36 mouse cellular contexts compared by ENCODE assay signal in genomic region chr17:35547465-35547864, GRCm38 (mm10). TPM values are rescaled to one million over a fixed set of nuclear protein-coding genes. Genes with fewer than 3 reads are reported as not detected.
A peak's percentile ranks its signal among the peaks of the same experiment; 100 is the strongest.
DNase-seq lines count a peak whose midpoint lies in the region; ATAC-seq and TF ChIP-seq lines count a peak whose summit lies in the region.
"Had no signal": no experiment of that assay in that cellular context is flagged by ENCODE, and none has a peak within 500 bp of the region (broad histone marks: within the 10 kb centered on the region; RNA-seq: fewer than 3 reads in every experiment).

No protein-coding gene starts in this region.

- H3K27ac ChIP-seq in heart, embryonic 10.5 days = peak overlapping the region; percentile 90; the same call in 1 of the 2 replicates
- H3K27ac ChIP-seq in liver, postnatal 0 days (ENCODE audit: low read depth) = no peak overlapping the region
- peak overlapping the region; percentile 0; the same call in 1 of the 2 replicates for H3K27ac ChIP-seq in ES-E14 (ENCODE audit: insufficient read depth, low read depth, low read length, poor library complexity, severe bottlenecking)
- H3K27ac ChIP-seq in stomach, postnatal 0 days (replicated peaks) = no peak overlapping the region
- H3K27ac ChIP-seq in forebrain, embryonic 12.5 days = no peak overlapping the region
- H3K27ac ChIP-seq: embryonic facial prominence, embryonic 12.5 days; gastrocnemius, adult 2 months; heart, adult 2 months; hindbrain, embryonic 13.5 days; liver, embryonic 13.5 days; midbrain, embryonic 10.5 days; neural tube, embryonic 13.5 days had no signal

- H3K36me3 ChIP-seq in heart, embryonic 10.5 days = no peaks in the 10 kb centered on the region
- H3K36me3 ChIP-seq in liver, postnatal 0 days (replicated peaks; ENCODE audit: insufficient read depth, low read length) = no peaks in the 10 kb centered on the region
- H3K36me3 ChIP-seq in ES-E14 (ENCODE audit: control insufficient read depth, insufficient read depth, low read length, poor library complexity, severe bottlenecking) = no peaks in the 10 kb centered on the region
- H3K36me3 ChIP-seq in stomach, postnatal 0 days (ENCODE audit: control insufficient read depth, insufficient read depth, low read length) = no peaks in the 10 kb centered on the region
- H3K36me3 ChIP-seq in forebrain, embryonic 12.5 days (replicated peaks) = no peaks in the 10 kb centered on the region
- H3K36me3 ChIP-seq: embryonic facial prominence, embryonic 12.5 days; hindbrain, embryonic 13.5 days; liver, embryonic 13.5 days; midbrain, embryonic 10.5 days; neural tube, embryonic 13.5 days had no signal

- TF ChIP-seq CTCF in liver, postnatal 0 days (IDR thresholded peaks at IDR 0.05; ENCODE audit: low read depth) = 0 out of 2 replicates have a peak, but pooled peaks have one; percentile 9
- TF ChIP-seq CTCF in stomach, postnatal 0 days (IDR thresholded peaks at IDR 0.05; ENCODE audit: low read depth) = 0 out of 2 replicates have a peak, but pooled peaks have one; percentile 10

- no peak for TF ChIP-seq EP300 in liver, postnatal 0 days (IDR thresholded peaks at IDR 0.05; ENCODE audit: low read depth)
- no peak for TF ChIP-seq EP300 in stomach, postnatal 0 days (optimal IDR thresholded peaks at IDR 0.05)

- H3K4me1 ChIP-seq in heart, embryonic 10.5 days = peaks cover 51% of the 10 kb centered on the region
- 0 out of 2 replicates have a peak, but pooled peaks cover 2% of the 10 kb centered on the region for H3K4me1 ChIP-seq in liver, postnatal 0 days (ENCODE audit: insufficient read depth)
- H3K4me1 ChIP-seq in ES-E14 (ENCODE audit: control insufficient read depth in 2 of 2, insufficient read depth in 2 of 2, low read length in 2 of 2, poor library complexity in 1 of 2) = peaks cover 8 to 32% of the 10 kb centered on the region in 2 experiments; a peak in 3 of 4 replicates
- H3K4me1 ChIP-seq in stomach, postnatal 0 days (replicated peaks; ENCODE audit: control insufficient read depth, insufficient read depth) = no peaks in the 10 kb centered on the region
- H3K4me1 ChIP-seq in forebrain, embryonic 12.5 days = peaks cover 17% of the 10 kb centered on the region
- H3K4me1 ChIP-seq: liver, embryonic 13.5 days had no signal

- in situ Hi-C loops in ES-E14 (cut with MboI; ENCODE audit: low sequenced_read_pairs in 2 of 2, unreplicated experiment in 2 of 2) = no loop called here

- no peaks in the 10 kb centered on the region for H3K27me3 ChIP-seq in heart, embryonic 10.5 days (ENCODE audit: insufficient read depth, poor library complexity, severe bottlenecking)
- no peaks in the 10 kb centered on the region for H3K27me3 ChIP-seq in liver, postnatal 0 days (ENCODE audit: insufficient read depth, low read length)
- H3K27me3 ChIP-seq in stomach, postnatal 0 days (ENCODE audit: control insufficient read depth, insufficient read depth, low read length) = no peaks in the 10 kb centered on the region
- no peaks in the 10 kb centered on the region for H3K27me3 ChIP-seq in forebrain, embryonic 12.5 days
- H3K27me3 ChIP-seq: embryonic facial prominence, embryonic 12.5 days; hindbrain, embryonic 13.5 days; liver, embryonic 13.5 days; neural tube, embryonic 13.5 days had no signal

- H3K9ac ChIP-seq in liver, postnatal 0 days (replicated peaks) = no peak overlapping the region
- peak overlapping the region; percentile 23; the same call in 1 of the 2 replicates for H3K9ac ChIP-seq in ES-E14 (ENCODE audit: insufficient read depth, low read depth, low read length, poor library complexity, severe bottlenecking)
- H3K9ac ChIP-seq in stomach, postnatal 0 days (ENCODE audit: low read length) = no peak overlapping the region
- no peak overlapping the region for H3K9ac ChIP-seq in forebrain, embryonic 12.5 days
- H3K9ac ChIP-seq: embryonic facial prominence, embryonic 12.5 days; hindbrain, embryonic 13.5 days; liver, embryonic 13.5 days; lung, embryonic 14.5 days; neural tube, embryonic 13.5 days had no signal

- H3K4me3 ChIP-seq in heart, embryonic 10.5 days = no peak overlapping the region
- H3K4me3 ChIP-seq in liver, postnatal 0 days (ENCODE audit: low read depth, low read length) = no peak overlapping the region
- H3K4me3 ChIP-seq in ES-E14 (ENCODE audit: insufficient read depth in 1 of 2, low read depth in 1 of 2, low read length in 2 of 2, poor library complexity in 1 of 2, severe bottlenecking in 1 of 2) = peak overlapping the region in 1 of 2 experiments; percentile 18; a peak in 1 of 4 replicates
- no peak overlapping the region for H3K4me3 ChIP-seq in stomach, postnatal 0 days (ENCODE audit: low read depth, low read length)
- H3K4me3 ChIP-seq in forebrain, embryonic 12.5 days (replicated peaks) = no peak overlapping the region
- H3K4me3 ChIP-seq: embryonic facial prominence, embryonic 12.5 days; gastrocnemius, adult 2 months; heart, adult 2 months; hindbrain, embryonic 13.5 days; liver, embryonic 13.5 days; midbrain, embryonic 10.5 days; myocyte; neural tube, embryonic 13.5 days had no signal

- no peak for DNase-seq in heart, embryonic 10.5 days (ENCODE audit: low spot score)
- DNase-seq in heart, adult 8-10 months (ENCODE audit: low spot score) = no peak
- no peak for DNase-seq in liver, postnatal 0 days
- DNase-seq in liver (no peak), ES-E14 (ENCODE audit: low read depth, low spot score) (no peak)
- DNase-seq in stomach, postnatal 0 days (ENCODE audit: low spot score) = no peak
- DNase-seq in left cerebral cortex, adult 11 months (ENCODE audit: low spot score) = no peak
- DNase-seq: adrenal gland, postnatal 14 days; embryo, embryonic 11 days; gastrocnemius, adult 2 months; gastrocnemius, postnatal 36 days; heart, adult 2 months; heart, postnatal 14 days; kidney, adult 11 months; kidney, postnatal 25 days; left cerebral cortex, postnatal 4 days; liver, embryonic 13.5 days; lung, embryonic 14.5 days; lung, postnatal 14 days; right cerebral cortex, adult 18-20 months; spleen, adult 18-20 months; thymus, adult 18-20 months; thymus, postnatal 25 days had no signal

- WGBS in heart, embryonic 10.5 days = 68% methylated on average over 2 of the region's 2 CpGs
- 67% methylated on average over 2 of the region's 2 CpGs for WGBS in liver, postnatal 0 days (ENCODE audit: insufficient replicate concordance)
- 67% methylated on average over 1 of the region's 2 CpGs for WGBS in stomach, postnatal 0 days
- WGBS in forebrain, embryonic 12.5 days = 42% methylated on average over 2 of the region's 2 CpGs

- no peak overlapping the region for H3K4me2 ChIP-seq in liver, postnatal 0 days (ENCODE audit: low read depth, low read length)
- no peak overlapping the region for H3K4me2 ChIP-seq in stomach, postnatal 0 days (replicated peaks; ENCODE audit: low read depth)
- H3K4me2 ChIP-seq in forebrain, embryonic 12.5 days = no peak overlapping the region
- H3K4me2 ChIP-seq: embryonic facial prominence, embryonic 12.5 days; hindbrain, embryonic 13.5 days; liver, embryonic 13.5 days; lung, embryonic 14.5 days; neural tube, embryonic 13.5 days had no signal

- ATAC-seq in liver, postnatal 0 days = no peak
- ATAC-seq in stomach, postnatal 0 days (ENCODE audit: low FRiP score, low TSS enrichment) = no peak
- no peak for ATAC-seq in forebrain, embryonic 12.5 days (ENCODE audit: low FRiP score)
- ATAC-seq: forebrain, embryonic 16.5 days; midbrain, embryonic 16.5 days had no signal

- H3K9me3 ChIP-seq in heart, embryonic 10.5 days = no peaks in the 10 kb centered on the region
- no peaks in the 10 kb centered on the region for H3K9me3 ChIP-seq in liver, postnatal 0 days (ENCODE audit: low read length)
- H3K9me3 ChIP-seq in ES-E14 (ENCODE audit: control insufficient read depth, insufficient read depth, low read depth, low read length) = no peaks in the 10 kb centered on the region
- H3K9me3 ChIP-seq in stomach, postnatal 0 days (ENCODE audit: control insufficient read depth, low read length) = no peaks in the 10 kb centered on the region
- H3K9me3 ChIP-seq in forebrain, embryonic 12.5 days = no peaks in the 10 kb centered on the region
- H3K9me3 ChIP-seq: embryonic facial prominence, embryonic 12.5 days; hindbrain, embryonic 13.5 days; liver, embryonic 13.5 days; midbrain, embryonic 10.5 days; neural tube, embryonic 13.5 days had no signal

RNA-seq across cellular contexts. Expression of gene Cdsn, which starts 4.5 kb away (rescaled TPM):
- polyA plus RNA-seq in heart, embryonic 10.5 days (2016; fragmentation: Nextera tagmentation; extraction: Ambion mirVana) = 0.20 and 0.63 TPM in 2 replicates
- total RNA-seq in heart, adult 8-10 months (2022) = under 1 TPM; 0.14 to 0.37 (median 0.27) TPM
- polyA plus RNA-seq in liver, postnatal 0 days (2015; fragmentation: Nextera tagmentation; extraction: Ambion mirVana) = not detected in 2 replicates
- 1.1 and 1.2 TPM in 2 replicates for total RNA-seq in ES-E14 (2012; rRNA removed)
- polyA plus RNA-seq in stomach, postnatal 0 days (2015; fragmentation: Nextera tagmentation; extraction: Ambion mirVana) = 106 and 139 TPM in 2 replicates
- polyA plus RNA-seq in forebrain, embryonic 12.5 days (2016; fragmentation: Nextera tagmentation; extraction: Ambion mirVana) = not detected in 2 replicates
- total RNA-seq: gastrocnemius, adult 2 months; gastrocnemius, postnatal 36 days; megakaryocyte progenitor cell, adult 5-6 weeks had no signal
- polyA plus RNA-seq: forebrain, embryonic 16.5 days; kidney, embryonic 14.5 days; liver, embryonic 13.5 days; neural tube, embryonic 13.5 days had no signal

RNA-seq across cellular contexts. Expression of gene Psors1c2, which starts 14.5 kb away (rescaled TPM):
- 0.81 and 1.1 TPM in 2 replicates for polyA plus RNA-seq in heart, embryonic 10.5 days (2016; fragmentation: Nextera tagmentation; extraction: Ambion mirVana)
- total RNA-seq in heart, adult 8-10 months (2022) = not detected
- polyA plus RNA-seq in liver, postnatal 0 days (2015; fragmentation: Nextera tagmentation; extraction: Ambion mirVana) = 0.13 TPM in 1 of 2 replicates, not detected in the other
- 4.3 and 8.9 TPM in 2 replicates for total RNA-seq in ES-E14 (2012; rRNA removed)
- 66.1 and 66.8 TPM in 2 replicates for polyA plus RNA-seq in stomach, postnatal 0 days (2015; fragmentation: Nextera tagmentation; extraction: Ambion mirVana)
- polyA plus RNA-seq in forebrain, embryonic 12.5 days (2016; fragmentation: Nextera tagmentation; extraction: Ambion mirVana) = 1.1 and 1.5 TPM in 2 replicates
- total RNA-seq: adrenal gland, postnatal 14 days; gastrocnemius, adult 2 months; gastrocnemius, postnatal 36 days; heart, adult 2 months; heart, postnatal 14 days; megakaryocyte progenitor cell, adult 5-6 weeks had no signal
- polyA plus RNA-seq: heart, adult 2 months had no signal

RNA-seq across cellular contexts. Expression of gene 2300002M23Rik, which starts 19.8 kb away (rescaled TPM):
- not detected in 2 replicates for polyA plus RNA-seq in heart, embryonic 10.5 days (2016; fragmentation: Nextera tagmentation; extraction: Ambion mirVana)
- total RNA-seq in heart, adult 8-10 months (2022) = not detected
- not detected in 2 replicates for polyA plus RNA-seq in liver, postnatal 0 days (2015; fragmentation: Nextera tagmentation; extraction: Ambion mirVana)
- total RNA-seq in ES-E14 (2012; rRNA removed) = 0.22 and 0.42 TPM in 2 replicates
- 234 and 311 TPM in 2 replicates for polyA plus RNA-seq in stomach, postnatal 0 days (2015; fragmentation: Nextera tagmentation; extraction: Ambion mirVana)
- polyA plus RNA-seq in forebrain, embryonic 12.5 days (2016; fragmentation: Nextera tagmentation; extraction: Ambion mirVana) = not detected in 2 replicates
- total RNA-seq: adrenal gland, postnatal 14 days; gastrocnemius, adult 2 months; gastrocnemius, postnatal 36 days; heart, adult 2 months; heart, postnatal 14 days; layer of hippocampus, adult 18-20 months; layer of hippocampus, postnatal 25 days; left cerebral cortex, postnatal 4 days; megakaryocyte progenitor cell, adult 5-6 weeks had no signal
- polyA plus RNA-seq: embryonic facial prominence, embryonic 12.5 days; forebrain, embryonic 16.5 days; heart, adult 2 months; heart, embryonic 14.5 days; hindbrain, embryonic 13.5 days; kidney, embryonic 14.5 days; liver, embryonic 13.5 days; lung, embryonic 14.5 days; midbrain, embryonic 10.5 days; midbrain, embryonic 16.5 days; myocyte; neural tube, embryonic 13.5 days had no signal

RNA-seq across cellular contexts. Expression of gene Cchcr1, which starts 30.6 kb away (rescaled TPM):
- polyA plus RNA-seq in heart, embryonic 10.5 days (2016; fragmentation: Nextera tagmentation; extraction: Ambion mirVana) = 17.2 and 17.9 TPM in 2 replicates
- total RNA-seq in heart, adult 8-10 months (2022) = 1 to 10 TPM; 2.0 to 3.9 (median 2.4) TPM
- 3.0 and 3.5 TPM in 2 replicates for polyA plus RNA-seq in liver, postnatal 0 days (2015; fragmentation: Nextera tagmentation; extraction: Ambion mirVana)
- 28.5 and 31.8 TPM in 2 replicates for total RNA-seq in ES-E14 (2012; rRNA removed)
- polyA plus RNA-seq in stomach, postnatal 0 days (2015; fragmentation: Nextera tagmentation; extraction: Ambion mirVana) = 7.1 and 7.4 TPM in 2 replicates
- 19.0 and 19.1 TPM in 2 replicates for polyA plus RNA-seq in forebrain, embryonic 12.5 days (2016; fragmentation: Nextera tagmentation; extraction: Ambion mirVana)

RNA-seq across cellular contexts. Expression of gene Tcf19, which starts 30.8 kb away (rescaled TPM):
- polyA plus RNA-seq in heart, embryonic 10.5 days (2016; fragmentation: Nextera tagmentation; extraction: Ambion mirVana) = 43.1 and 43.8 TPM in 2 replicates
- total RNA-seq in heart, adult 8-10 months (2022) = 1 to 10 TPM; 2.1 to 3.3 (median 2.4) TPM
- 19.6 and 20.6 TPM in 2 replicates for polyA plus RNA-seq in liver, postnatal 0 days (2015; fragmentation: Nextera tagmentation; extraction: Ambion mirVana)
- total RNA-seq in ES-E14 (2012; rRNA removed) = 7.6 and 10.5 TPM in 2 replicates
- polyA plus RNA-seq in stomach, postnatal 0 days (2015; fragmentation: Nextera tagmentation; extraction: Ambion mirVana) = 32.7 and 34.5 TPM in 2 replicates
- 53.4 and 59.0 TPM in 2 replicates for polyA plus RNA-seq in forebrain, embryonic 12.5 days (2016; fragmentation: Nextera tagmentation; extraction: Ambion mirVana)

Comparison
In these comparisons a context has a peak if more than half of its experiments do, and no peak if none do; other contexts are left out.
1. H3K27ac ChIP-seq: peak in heart, embryonic 10.5 days (single experiment) and ES-E14 (single experiment); none in liver, postnatal 0 days (single experiment), stomach, postnatal 0 days (single experiment) and forebrain, embryonic 12.5 days (single experiment).
2. RNA of gene Cdsn, which starts 4.5 kb away (polyA plus RNA-seq): 106 to 139 TPM in stomach, postnatal 0 days; 0.20 to 0.63 TPM in heart, embryonic 10.5 days, not detected in liver, postnatal 0 days and not detected in forebrain, embryonic 12.5 days; every median in the first group is over 10 times any median in the second.
3. RNA of gene Psors1c2, which starts 14.5 kb away (polyA plus RNA-seq): 66.1 to 66.8 TPM in stomach, postnatal 0 days; 1.1 to 1.5 TPM in forebrain, embryonic 12.5 days, 0.81 to 1.1 TPM in heart, embryonic 10.5 days and 0.13 TPM in liver, postnatal 0 days; every median in the first group is over 10 times any median in the second.
4. RNA of gene 2300002M23Rik, which starts 19.8 kb away (polyA plus RNA-seq): 234 to 311 TPM in stomach, postnatal 0 days; not detected in heart, embryonic 10.5 days, not detected in liver, postnatal 0 days and not detected in forebrain, embryonic 12.5 days; every median in the first group is over 100 times any median in the second.